Mouse (Mus musculus) stomach, embryonic 14.5 days (tissue): Measurements from ENCODE around the gene Cdkn2a. TPM values are rescaled to one million over a fixed set of nuclear protein-coding genes. Genes with fewer than 3 reads are reported as not detected.
A peak's percentile ranks its signal among the peaks of the same experiment; 100 is the strongest.

Experiments
- ATAC-seq: fragments of 200-750 bp; cut with Nextera tagmentation; 2 replicates; pipeline ENCODE4 v1.8.0; 2017; ENCODE audit warnings: low read depth, moderate TSS enrichment; ENCODE audit not compliant: insufficient number of reproducible peaks, insufficient read depth, low FRiP score
- H3K27ac ChIP-seq: fragments of 300-500 bp; sonication (generic); 2 replicates; pipeline ENCODE4 v1.5.1; 2014; ENCODE audit warnings: mild to moderate bottlenecking, low read length, moderate library complexity, mixed read lengths
- H3K27me3 ChIP-seq: fragments of 300-500 bp; sonication (generic); 2 replicates; pipeline ENCODE4 v1.6.1; 2014; ENCODE audit warnings: low read length, control low read depth, mixed read lengths; ENCODE audit not compliant: control insufficient read depth, insufficient read depth
- H3K36me3 ChIP-seq: fragments of 300-500 bp; sonication (generic); 2 replicates; pipeline ENCODE4 v1.6.1; 2014; ENCODE audit warnings: mild to moderate bottlenecking, control low read depth, low read length, moderate library complexity, mixed read lengths; ENCODE audit not compliant: control insufficient read depth, insufficient read depth
- H3K4me1 ChIP-seq: fragments of 300-500 bp; sonication (generic); 2 replicates; pipeline ENCODE4 v1.6.1; 2014; ENCODE audit warnings: low read length, control low read depth, mixed read lengths; ENCODE audit not compliant: control insufficient read depth, insufficient read depth
- H3K4me2 ChIP-seq: fragments of 300-500 bp; sonication (generic); replicated peaks from 2 replicates; pipeline ENCODE4 v1.6.1; 2014; ENCODE audit warnings: low read depth, low read length, control low read depth
- H3K4me3 ChIP-seq: fragments of 300-500 bp; sonication (generic); 2 replicates; pipeline ENCODE4 v1.5.1; 2014; ENCODE audit warnings: low read depth, low read length, control low read depth
- H3K9ac ChIP-seq: fragments of 300-500 bp; sonication (generic); replicated peaks from 2 replicates; pipeline ENCODE4 v1.6.1; 2014; ENCODE audit warnings: low read depth, mild to moderate bottlenecking, control low read depth, low read length, moderate library complexity, mixed read lengths
- H3K9me3 ChIP-seq: fragments of 300-500 bp; sonication (generic); 2 replicates; pipeline ENCODE4 v1.6.1; 2016; ENCODE audit warnings: low read depth, low read length, control low read depth; ENCODE audit not compliant: control insufficient read depth
- WGBS: fragments of 180-500 bp; shearing (Covaris S2); extraction: QIAGEN DNeasy Blood & Tissue Kit; methylation state at CpG from one replicate; pipeline ENCODE4 v1.1.7; 2014; 5-methylcytosine and 5-hydroxymethylcytosine counted together
- polyA plus RNA-seq: library from polyadenylated mRNA; unstranded; fragments of >200 nt; fragmentation: Nextera tagmentation; extraction: Ambion mirVana; gene quantifications from 2 replicates; pipeline ENCODE4 v1.2.1, GENCODE M21; 2014

Cdkn2a gene
- polyA plus RNA-seq = not detected in 2 replicates

- Histone ChIP-seq H3K4me3 (peak within 1 kb of the TSS; percentile 59), H3K4me1 (no peaks in the 10 kb centered on the region), H3K4me2 (peak within 1 kb of the TSS; percentile 94), H3K9ac (0 out of 2 replicates have a peak within 1 kb of the TSS, but pooled peaks have one; percentile 10), H3K27me3 (peaks cover 74% of the 10 kb centered on the region), H3K36me3 (no peaks in the 10 kb centered on the region), H3K9me3 (no peaks in the 10 kb centered on the region), H3K27ac (no peak within 1 kb of the TSS)
- WGBS = under 1% methylated on average over 91 of the region's 117 CpGs
- peak; percentile 75 for ATAC-seq
These were observed at the start of gene Cdkn2a for GRCm38 (mm10) chr4:89294486-89295440. Gene Cdkn2a, minus strand, starts transcription at chr4:89294653.

- Histone ChIP-seq H3K9ac (no peak overlapping the region), H3K36me3 (no peaks in the 10 kb centered on the region), H3K27ac (no peak overlapping the region), H3K4me3 (no peak overlapping the region), H3K4me1 (no peaks in the 10 kb centered on the region), H3K4me2 (no peak overlapping the region), H3K27me3 (peaks cover 27% of the 10 kb centered on the region), H3K9me3 (no peaks in the 10 kb centered on the region)
- ATAC-seq = no peak
- WGBS = 11% methylated on average over 13 of the region's 13 CpGs
These were observed 19.0 kb upstream of the Cdkn2a start for GRCm38 (mm10) chr4:89313461-89313860.

GRCm38 (mm10) chr4:89310491-89311254 is 16.2 kb upstream of the Cdkn2a start, which contains the start of gene Cdkn2b:
Gene Cdkn2b, minus strand, starts transcription at chr4:89311039.
- Histone ChIP-seq H3K4me3 (peak within 1 kb of the TSS; percentile 46), H3K36me3 (no peaks in the 10 kb centered on the region), H3K9me3 (no peaks in the 10 kb centered on the region), H3K27me3 (peaks cover 50% of the 10 kb centered on the region), H3K9ac (no peak within 1 kb of the TSS), H3K4me1 (no peaks in the 10 kb centered on the region), H3K4me2 (peak within 1 kb of the TSS; percentile 89), H3K27ac (no peak within 1 kb of the TSS)
- WGBS = under 1% methylated on average over 61 of the region's 61 CpGs
- ATAC-seq = peak; percentile 90

- Histone ChIP-seq H3K27ac (no peak overlapping the region), H3K36me3 (no peaks in the 10 kb centered on the region), H3K4me1 (no peaks in the 10 kb centered on the region), H3K9me3 (no peaks in the 10 kb centered on the region), H3K9ac (no peak overlapping the region), H3K27me3 (peaks cover 55% of the 10 kb centered on the region), H3K4me3 (peak overlapping the region; percentile 46), H3K4me2 (peak overlapping the region; percentile 89)
- 2% methylated on average over 11 of the region's 11 CpGs for WGBS
- ATAC-seq = no peak
These were observed 15.5 kb upstream of the Cdkn2a start for GRCm38 (mm10) chr4:89309996-89310395.

- Histone ChIP-seq H3K4me1 (no peaks in the 10 kb centered on the region), H3K27me3 (peaks cover 75% of the 10 kb centered on the region), H3K9me3 (no peaks in the 10 kb centered on the region), H3K4me2 (no peak overlapping the region), H3K9ac (no peak overlapping the region), H3K36me3 (no peaks in the 10 kb centered on the region), H3K27ac (no peak overlapping the region), H3K4me3 (no peak overlapping the region)
- no peak for ATAC-seq
- 16% methylated on average over 3 of the region's 3 CpGs for WGBS
These were observed 13.5 kb upstream of the Cdkn2a start for GRCm38 (mm10) chr4:89308001-89308400.

- WGBS = 3% methylated on average over 25 of the region's 25 CpGs
- Histone ChIP-seq H3K9me3 (no peaks in the 10 kb centered on the region), H3K27me3 (peaks cover 74% of the 10 kb centered on the region), H3K27ac (no peak overlapping the region), H3K9ac (no peak overlapping the region), H3K4me1 (no peaks in the 10 kb centered on the region), H3K36me3 (no peaks in the 10 kb centered on the region), H3K4me3 (no peak overlapping the region), H3K4me2 (no peak overlapping the region)
- no peak for ATAC-seq
These were observed 12.4 kb upstream of the Cdkn2a start for GRCm38 (mm10) chr4:89306798-89307365.

GRCm38 (mm10) chr4:89305691-89306090 is 11.2 kb upstream of the Cdkn2a start:
- no peak for ATAC-seq
- Histone ChIP-seq H3K9me3 (no peaks in the 10 kb centered on the region), H3K9ac (no peak overlapping the region), H3K4me2 (no peak overlapping the region), H3K4me3 (no peak overlapping the region), H3K27me3 (peaks cover 75% of the 10 kb centered on the region), H3K27ac (no peak overlapping the region), H3K4me1 (no peaks in the 10 kb centered on the region), H3K36me3 (no peaks in the 10 kb centered on the region)
- WGBS = 11% methylated on average over 3 of the region's 3 CpGs
